Mouse (Mus musculus) olfactory bulb, adult 2 months (tissue): ENCODE measurements around the gene Fam69a. TPM values are rescaled to one million over a fixed set of nuclear protein-coding genes. Genes with fewer than 3 reads are reported as not detected.
"Not testable (repeated sequence)": the region's sequence is repeated elsewhere in the genome, so short reads cannot be mapped to it uniquely, and the experiment has no call there.

Source experiments
- H3K27ac ChIP-seq: fragments of 200-500 bp; 2 replicates; pipeline ENCODE4 v1.5.1; 2012; ENCODE audit warnings: low read depth, low read length; ENCODE audit not compliant: insufficient read depth
- H3K4me1 ChIP-seq: fragments of 200-500 bp; 2 replicates; pipeline ENCODE4 v1.6.1; 2012; ENCODE audit warnings: low read length; ENCODE audit not compliant: control insufficient read depth, insufficient read depth
- H3K4me3 ChIP-seq: fragments of 200-500 bp; 2 replicates; pipeline ENCODE4 v1.5.1; 2012; ENCODE audit warnings: mild to moderate bottlenecking, low read depth, low read length, moderate library complexity; ENCODE audit not compliant: insufficient read depth
- CTCF ChIP-seq: fragments of 200-500 bp; IDR thresholded peaks from 2 replicates; pipeline ENCODE4 v1.5.1; 2012; ENCODE audit warnings: low read depth, mild to moderate bottlenecking, low read length, moderate library complexity; ENCODE audit not compliant: insufficient read depth
- POLR2A ChIP-seq: fragments of 200-500 bp; IDR thresholded peaks from 2 replicates; pipeline ENCODE4 v1.6.1; 2012; ENCODE audit warnings: mild to moderate bottlenecking, low read depth, low read length, moderate library complexity; ENCODE audit not compliant: insufficient read depth
- WGBS: fragments of 180-500 bp; shearing (Covaris S2); methylation state at CpG from one replicate; pipeline ENCODE4 v1.1.7; 2018; 5-methylcytosine and 5-hydroxymethylcytosine counted together
- polyA plus RNA-seq: library from polyadenylated mRNA; stranded (reverse); fragments of >200 nt; gene quantifications from 2 replicates; pipeline ENCODE4 v1.2.4, GENCODE M21; 2012; ENCODE audit warnings: low replicate concordance; ENCODE audit not compliant: missing spikeins, insufficient read depth, insufficient read length

Fam69a gene
- polyA plus RNA-seq, 1 experiment = not detected

DNA sequence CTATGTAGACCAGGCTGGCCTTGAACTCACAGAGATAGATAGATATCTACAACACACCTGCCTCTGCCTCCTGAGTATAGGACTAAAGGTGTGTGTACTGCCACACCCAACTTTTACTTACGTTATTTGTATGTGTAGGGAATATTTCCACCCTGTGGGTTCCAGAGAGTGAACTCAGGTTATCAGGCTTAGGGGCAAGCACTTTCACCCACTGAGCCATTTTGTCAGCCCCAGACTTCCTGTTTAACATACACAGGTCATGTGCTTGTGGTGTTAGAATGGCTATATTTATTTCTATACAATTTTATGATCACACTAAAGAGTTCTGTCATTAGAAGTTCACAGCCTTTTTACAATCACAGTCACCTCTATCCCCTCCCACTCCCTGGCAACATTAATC lies 43.9 kb downstream of the Fam69a start:
- peaks cover 2% of the 10 kb centered on the region; the same call in 1 of the 2 replicates for H3K4me1 ChIP-seq
- no peak for TF ChIP-seq CTCF
- TF ChIP-seq POLR2A = no peak
- H3K4me3 ChIP-seq = no peak overlapping the region
- WGBS = 89% methylated on average over 1 of the region's 1 CpGs
- H3K27ac ChIP-seq = no peak overlapping the region

DNA sequence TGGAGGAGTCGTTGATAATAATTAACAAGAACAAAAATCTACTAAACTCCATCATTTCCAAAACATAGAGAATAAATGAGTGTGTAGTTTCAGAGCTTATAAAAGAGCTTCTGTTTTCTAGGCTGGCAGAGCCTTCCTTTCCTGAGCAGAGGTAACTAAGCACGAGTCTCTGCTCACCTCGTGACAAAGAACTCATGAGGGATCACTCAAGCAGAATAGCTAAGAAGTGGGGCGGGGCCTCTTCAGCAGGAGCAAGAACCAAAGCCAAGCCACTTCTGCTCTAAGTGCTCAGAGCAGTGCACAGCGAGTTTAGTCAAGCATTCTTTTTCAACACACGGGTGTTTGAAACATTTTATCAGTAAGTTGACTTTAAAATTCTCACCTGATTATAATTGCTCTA lies 45.7 kb downstream of the Fam69a start:
- WGBS = 41% methylated on average over 6 of the region's 6 CpGs
- no peak for TF ChIP-seq CTCF
- no peak for TF ChIP-seq POLR2A

DNA sequence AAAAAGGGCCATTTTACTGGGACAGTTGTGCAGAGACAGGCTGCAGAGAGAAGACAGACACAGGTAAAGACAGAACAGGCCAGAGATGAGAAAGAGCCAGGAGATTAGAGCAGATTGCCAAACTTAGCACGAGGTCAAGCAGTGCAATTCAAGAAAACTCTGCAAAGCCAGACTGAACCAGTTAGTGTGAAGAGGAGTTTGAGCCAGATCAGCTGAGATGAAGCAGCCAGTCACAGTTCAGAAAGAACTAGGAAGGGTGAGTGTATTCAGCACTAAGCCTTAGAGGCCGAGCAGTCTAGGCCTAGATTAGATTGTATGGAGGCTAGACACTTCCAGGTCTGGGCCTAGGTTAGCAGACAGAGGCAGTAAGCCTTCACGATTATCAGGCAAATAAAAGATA lies 47.2 kb downstream of the Fam69a start:
- Histone ChIP-seq H3K4me3 (no peak overlapping the region), H3K4me1 (peaks cover 2% of the 10 kb centered on the region; the same call in 1 of the 2 replicates), H3K27ac (no peak overlapping the region)
- no peak for TF ChIP-seq CTCF
- TF ChIP-seq POLR2A = no peak
- 85% methylated on average over 3 of the region's 3 CpGs for WGBS

More for the DNA sequence above, 45.7 kb downstream of the Fam69a start:
- no peak overlapping the region for H3K27ac ChIP-seq
- no peak overlapping the region for H3K4me3 ChIP-seq
- peaks cover 2% of the 10 kb centered on the region; the same call in 1 of the 2 replicates for H3K4me1 ChIP-seq

DNA sequence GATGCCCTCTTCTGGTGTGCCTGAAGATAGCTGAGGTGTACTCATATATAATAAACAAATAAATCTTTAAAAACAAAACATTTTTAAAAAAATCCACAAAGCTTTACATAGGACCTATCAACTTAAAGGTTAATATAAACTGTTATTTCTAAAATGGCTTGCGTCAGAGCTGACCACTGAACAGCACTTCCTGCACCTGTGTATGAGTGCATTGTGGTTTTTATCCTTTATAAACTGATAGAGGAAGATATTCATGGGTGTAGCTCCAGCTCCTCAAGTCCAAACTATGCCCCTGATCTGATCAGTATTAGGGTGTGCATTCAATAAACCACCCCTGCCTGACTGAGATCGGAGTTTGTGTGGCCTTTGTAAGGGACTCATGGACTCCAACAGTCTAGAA lies 48.0 kb downstream of the Fam69a start:
- no peak for TF ChIP-seq POLR2A
- no peak for TF ChIP-seq CTCF
- no peak overlapping the region for H3K4me3 ChIP-seq
- peaks cover 2% of the 10 kb centered on the region; the same call in 1 of the 2 replicates for H3K4me1 ChIP-seq
- WGBS = 97% methylated on average over 2 of the region's 2 CpGs
- H3K27ac ChIP-seq = no peak overlapping the region

DNA sequence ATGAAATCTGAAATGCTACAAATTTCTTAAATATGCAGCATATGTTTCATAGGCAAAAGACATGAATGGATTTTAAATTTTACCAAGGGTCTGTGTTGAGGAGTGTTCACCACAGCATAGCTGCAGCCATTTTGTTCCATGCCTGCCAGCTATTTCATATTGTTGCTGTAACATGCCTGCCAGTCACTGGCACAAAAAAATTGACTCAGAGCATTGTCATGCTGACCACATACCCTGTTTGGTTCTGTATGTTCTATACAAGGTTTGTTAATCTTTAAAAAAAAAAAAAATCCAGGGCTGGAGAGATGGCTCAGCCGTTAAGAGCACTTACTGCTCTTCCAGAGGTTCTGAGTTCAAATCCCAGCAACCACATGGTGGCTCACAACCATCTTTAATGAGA lies 48.4 kb downstream of the Fam69a start:
- WGBS = 69% methylated on average over 1 of the region's 1 CpGs
- H3K4me1 ChIP-seq, H3K4me3 ChIP-seq, H3K27ac ChIP-seq: not testable (repeated sequence)

DNA sequence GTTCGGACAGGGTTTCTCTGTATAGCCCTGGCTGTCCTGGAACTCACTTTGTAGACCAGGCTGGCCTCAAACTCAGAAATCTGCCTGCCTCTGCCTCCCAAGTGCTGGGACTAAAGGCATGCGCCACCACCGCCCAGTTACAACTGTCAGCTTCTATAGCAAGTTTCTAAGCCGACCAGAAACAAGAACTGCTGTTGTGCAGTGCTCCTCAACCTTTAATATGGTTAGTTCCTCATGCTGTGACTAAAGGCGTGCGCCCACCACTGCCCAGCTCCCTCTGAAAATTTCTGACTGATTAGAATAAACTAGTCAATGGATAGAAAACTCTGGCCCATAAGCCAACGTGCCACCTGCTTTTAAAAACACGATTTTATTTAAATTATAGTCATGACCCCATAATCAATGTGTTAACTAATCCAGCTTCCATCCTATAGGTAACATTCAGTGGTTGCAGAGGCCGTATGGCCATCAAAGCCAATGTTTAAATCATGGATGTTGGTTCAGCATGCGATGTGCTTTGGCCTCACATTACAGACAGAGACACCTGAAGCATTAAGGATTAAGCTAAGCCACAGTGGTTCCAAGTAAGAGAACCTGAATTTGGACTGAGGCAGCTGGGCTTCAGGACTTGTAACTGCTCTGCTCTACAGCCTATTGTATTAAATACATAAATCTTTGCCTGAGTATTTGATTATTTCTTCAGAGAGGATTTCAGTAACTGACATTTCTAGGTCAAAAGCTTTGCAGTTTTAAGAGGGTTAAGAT lies 50.1 kb downstream of the Fam69a start:
- no peak overlapping the region for H3K27ac ChIP-seq

DNA sequence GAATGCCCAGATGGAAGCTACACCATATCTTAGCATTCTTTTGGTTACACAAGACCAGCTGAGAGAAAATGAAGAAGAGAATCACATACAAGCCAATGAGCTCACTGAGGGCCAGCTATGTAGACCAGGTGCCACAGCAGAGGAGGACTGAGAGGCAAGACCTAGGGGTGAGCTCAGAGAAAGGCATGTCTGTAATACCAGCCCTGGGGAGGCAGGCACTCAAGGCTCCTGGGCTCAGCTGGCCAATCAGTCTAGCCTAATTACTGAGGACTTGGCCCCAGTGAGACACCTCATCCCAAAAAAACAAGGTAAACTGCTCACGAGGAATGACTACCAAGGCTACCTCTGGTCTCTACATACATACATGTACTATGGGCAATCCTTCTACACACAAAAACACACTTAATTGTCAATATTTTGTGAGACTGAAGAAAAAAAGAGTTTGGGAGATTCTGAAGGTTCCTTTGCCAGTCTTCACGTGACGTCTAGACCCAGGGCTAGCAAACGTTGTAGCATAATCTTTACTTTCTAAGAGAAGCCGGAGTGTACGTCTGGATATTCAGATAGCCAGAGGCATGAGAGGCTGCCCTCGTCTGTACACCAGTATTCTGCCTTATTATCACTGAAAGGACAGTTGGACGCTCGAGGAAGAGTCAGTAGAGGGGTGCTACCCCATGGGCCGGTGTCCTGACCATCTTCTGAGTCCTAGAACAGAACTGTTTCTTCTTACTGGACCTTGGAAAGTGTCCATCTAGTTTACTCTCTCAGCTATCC lies 51.9 kb downstream of the Fam69a start:
- TF ChIP-seq CTCF (no peak), POLR2A (no peak)
- 94% methylated on average over 10 of the region's 10 CpGs for WGBS
- Histone ChIP-seq H3K27ac (no peak overlapping the region), H3K4me3 (no peak overlapping the region), H3K4me1 (no peaks in the 10 kb centered on the region)

More for the DNA sequence above, 50.1 kb downstream of the Fam69a start:
- 91% methylated on average over 10 of the region's 10 CpGs for WGBS
- Histone ChIP-seq H3K4me3 (no peak overlapping the region), H3K4me1 (peaks cover 2% of the 10 kb centered on the region; the same call in 1 of the 2 replicates)
- no peak for TF ChIP-seq POLR2A
- TF ChIP-seq CTCF = no peak

DNA sequence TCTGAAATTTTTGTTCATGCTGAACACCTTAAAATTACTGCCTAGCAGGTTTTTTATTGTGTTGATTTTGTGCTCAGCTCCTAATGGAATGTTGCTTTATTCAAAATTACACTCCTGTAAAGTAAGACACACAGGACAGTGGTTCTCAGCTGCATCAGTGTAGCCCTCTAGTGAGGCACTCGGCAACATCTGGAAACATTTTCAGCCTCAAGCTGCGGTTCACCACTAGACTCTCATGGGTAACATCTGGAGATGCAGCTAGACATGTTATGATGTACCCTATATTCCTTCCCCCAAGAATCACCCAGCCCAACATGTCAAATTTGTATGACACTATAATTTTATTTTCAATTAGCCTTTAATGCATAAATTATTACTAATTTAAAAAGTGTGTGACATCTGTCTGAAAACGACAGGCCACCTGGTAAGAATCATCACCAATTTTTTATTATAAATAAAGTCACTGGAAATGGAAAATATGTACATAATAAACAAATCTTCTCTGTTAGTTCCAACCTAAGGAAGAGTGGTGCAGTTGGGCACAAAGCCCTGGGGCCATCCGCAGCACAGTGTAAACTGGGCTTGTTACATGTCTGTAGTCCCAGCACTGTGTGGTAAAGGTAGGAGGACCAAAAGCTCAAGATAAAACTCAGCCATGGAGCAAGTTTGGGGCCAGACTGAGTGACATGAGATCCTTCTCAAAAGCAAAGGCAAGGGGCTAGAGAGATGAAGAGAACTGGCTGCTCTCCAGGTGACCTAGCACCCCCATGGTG lies 53.5 kb downstream of the Fam69a start:
- no peak overlapping the region for H3K4me3 ChIP-seq
- H3K27ac ChIP-seq = no peak overlapping the region
- H3K4me1 ChIP-seq = no peaks in the 10 kb centered on the region
- TF ChIP-seq POLR2A = no peak
- no peak for TF ChIP-seq CTCF
- 70% methylated on average over 4 of the region's 4 CpGs for WGBS

DNA sequence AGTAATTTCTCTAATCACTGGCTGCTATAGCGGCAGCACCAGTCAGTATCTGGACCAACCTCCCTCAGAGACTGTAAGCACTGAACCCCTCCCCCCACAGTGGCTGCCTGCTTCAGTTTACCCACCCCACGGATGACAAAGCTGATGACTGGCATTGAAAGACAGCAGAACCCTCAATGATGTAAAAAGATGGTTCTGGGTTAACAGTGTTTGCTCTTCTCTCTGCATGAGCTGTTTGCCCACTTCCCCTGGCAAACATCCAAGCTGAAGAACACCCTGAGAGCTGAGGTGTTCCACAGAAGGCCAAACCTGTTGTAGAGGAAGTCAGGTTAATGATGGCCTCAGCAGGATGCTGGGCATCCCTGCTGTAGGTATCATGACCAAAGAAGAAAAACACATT lies 54.3 kb downstream of the Fam69a start:
- H3K4me1 ChIP-seq = no peaks in the 10 kb centered on the region
- 28% methylated on average over 2 of the region's 2 CpGs for WGBS
- no peak overlapping the region for H3K4me3 ChIP-seq
- no peak overlapping the region for H3K27ac ChIP-seq
- TF ChIP-seq CTCF (no peak), POLR2A (no peak)
